Mouse (Mus musculus) spleen, adult 2 months (tissue): ENCODE measurements around the gene Cipc.

ENCODE experiments used
- CTCF ChIP-seq: fragments of 200-500 bp; IDR thresholded peaks from 2 replicates; pipeline ENCODE4 v1.5.1; 2011; ENCODE audit warnings: mild to moderate bottlenecking, inconsistent platforms; ENCODE audit not compliant: insufficient read depth, insufficient read length, insufficient replicate concordance; ENCODE audit errors: extremely low read depth
- POLR2A ChIP-seq: fragments of 200-500 bp; IDR thresholded peaks from 2 replicates; pipeline ENCODE4 v1.6.1; 2011; ENCODE audit warnings: low read depth, low read length, inconsistent platforms

GRCm38 (mm10) chr12:86989378-86989777, 42.5 kb downstream of the Cipc start:
- no peak for TF ChIP-seq CTCF
- no peak for TF ChIP-seq POLR2A
